Mouse (Mus musculus) midbrain, embryonic 11.5 days (tissue): Measurements from ENCODE around the gene Enoph1. TPM values are rescaled to one million over a fixed set of nuclear protein-coding genes. Genes with fewer than 3 reads are reported as not detected.

Experiments used
- ATAC-seq: fragments of 200-750 bp; cut with Nextera tagmentation; 2 replicates; pipeline ENCODE4 v1.8.0; 2017; ENCODE audit warnings: moderate TSS enrichment, moderate library complexity; ENCODE audit not compliant: low FRiP score
- DNase-seq: peaks from one replicate; pipeline ENCODE4 v3.0.0; 2015; ENCODE audit warnings: low spot score; ENCODE audit errors: missing footprints
- H3K27ac ChIP-seq: fragments of 300-500 bp; sonication (generic); 2 replicates; pipeline ENCODE4 v1.5.1; 2014; ENCODE audit warnings: low read depth, low read length
- H3K27me3 ChIP-seq: fragments of 300-500 bp; sonication (generic); 2 replicates; pipeline ENCODE4 v1.6.1; 2014; ENCODE audit warnings: mild to moderate bottlenecking, low read length, moderate library complexity, mixed read lengths; ENCODE audit not compliant: control insufficient read depth, insufficient read depth
- H3K36me3 ChIP-seq: fragments of 300-500 bp; sonication (generic); 2 replicates; pipeline ENCODE4 v1.6.1; 2014; ENCODE audit warnings: mild to moderate bottlenecking, low read length, moderate library complexity, mixed read lengths; ENCODE audit not compliant: control insufficient read depth, insufficient read depth
- H3K4me1 ChIP-seq: fragments of 300-500 bp; sonication (generic); 2 replicates; pipeline ENCODE4 v1.6.1; 2014; ENCODE audit warnings: low read length; ENCODE audit not compliant: control insufficient read depth, insufficient read depth
- H3K4me2 ChIP-seq: fragments of 300-500 bp; sonication (generic); 2 replicates; pipeline ENCODE4 v1.6.1; 2014; ENCODE audit warnings: mild to moderate bottlenecking, moderate library complexity
- H3K4me3 ChIP-seq: fragments of 300-500 bp; sonication (generic); 2 replicates; pipeline ENCODE4 v1.5.1; 2014; ENCODE audit warnings: low read depth, low read length
- H3K9ac ChIP-seq: fragments of 300-500 bp; sonication (generic); 2 replicates; pipeline ENCODE4 v1.6.1; 2014; ENCODE audit warnings: low read length
- H3K9me3 ChIP-seq: fragments of 300-500 bp; sonication (generic); 2 replicates; pipeline ENCODE4 v1.6.1; 2016; ENCODE audit warnings: low read length; ENCODE audit not compliant: control insufficient read depth
- WGBS: fragments of 180-500 bp; shearing (Covaris S2); extraction: QIAGEN DNeasy Blood & Tissue Kit; methylation state at CpG from one replicate; pipeline ENCODE4 v1.1.7; 2014; 5-methylcytosine and 5-hydroxymethylcytosine counted together
- polyA plus RNA-seq: library from polyadenylated mRNA; unstranded; fragments of >200 nt; fragmentation: Nextera tagmentation; extraction: Ambion mirVana; gene quantifications from 2 replicates; pipeline ENCODE4 v1.2.1, GENCODE M21; 2014

Enoph1 gene
- polyA plus RNA-seq, 1 experiment from 2014 or later, result 44.5 TPM

DNA sequence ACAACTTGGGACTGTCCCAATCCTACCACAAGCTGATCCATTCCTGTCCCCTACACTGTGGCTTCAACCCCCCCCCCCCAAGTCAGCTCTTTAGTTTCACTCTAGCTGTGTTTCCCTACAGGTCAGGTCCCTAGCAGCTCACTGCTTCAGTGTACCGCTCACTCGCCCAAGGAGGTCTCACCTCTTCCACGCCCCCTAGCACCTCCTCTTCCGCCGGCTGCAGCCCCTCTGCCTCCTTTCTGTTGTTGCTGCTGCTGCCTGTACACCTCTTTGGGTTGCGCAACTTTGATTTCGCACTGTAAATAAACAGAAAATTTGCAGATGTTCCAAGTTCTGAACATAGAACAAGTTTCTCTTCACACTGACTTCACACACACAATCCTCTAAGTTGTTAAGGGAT is 3.1 kb upstream of the Enoph1 start:
- ATAC-seq, result no peak

DNA sequence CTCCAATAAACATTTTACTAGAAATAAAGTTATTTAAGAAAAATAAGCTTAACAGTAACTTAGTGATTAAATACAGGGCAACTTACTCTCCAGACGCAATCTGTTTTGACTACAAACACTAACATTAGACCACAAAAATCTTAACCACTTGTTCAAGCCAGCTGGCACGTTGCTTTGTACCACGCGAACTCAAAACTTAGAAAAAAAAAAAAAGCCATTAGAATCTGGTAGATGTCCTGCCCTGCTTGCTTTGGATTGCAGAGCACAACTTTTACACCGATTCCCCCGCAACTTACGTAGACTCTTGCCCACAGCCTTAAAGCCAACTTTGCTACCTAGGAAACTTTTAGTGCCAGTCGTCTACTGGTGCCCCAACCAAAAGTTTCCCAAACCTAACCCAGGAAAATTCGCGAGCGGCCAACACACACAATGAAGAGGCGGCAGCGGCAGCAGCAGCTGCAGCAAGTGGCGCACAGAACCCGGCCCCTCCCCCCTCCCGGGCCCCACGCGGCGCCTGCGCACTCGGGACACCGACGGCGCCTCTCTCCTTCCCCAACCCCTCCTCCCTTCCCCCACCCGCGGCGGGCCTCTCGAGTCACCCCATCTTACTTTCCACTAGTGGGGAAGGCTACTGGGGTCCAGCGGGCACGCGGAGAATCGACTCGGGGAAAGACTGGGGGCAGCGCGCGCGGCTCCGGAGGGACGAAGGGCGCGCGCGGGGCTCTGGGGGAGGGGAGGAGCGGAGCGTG is 1.6 kb upstream of the Enoph1 start:
- Histone ChIP-seq H3K4me2 (peak overlapping the region; percentile 97), H3K9ac (peak overlapping the region; percentile 100), H3K27ac (peak overlapping the region; percentile 97), H3K4me1 (peaks cover 25% of the 10 kb centered on the region), H3K4me3 (peak overlapping the region; percentile 98), H3K36me3 (peaks cover 18% of the 10 kb centered on the region), H3K27me3 (no peaks in the 10 kb centered on the region), H3K9me3 (no peaks in the 10 kb centered on the region)
- peak; percentile 99 for DNase-seq
- peak; percentile 47 for ATAC-seq
- WGBS, result under 1% methylated on average over 45 of the region's 45 CpGs

More for the DNA sequence above, 3.1 kb upstream of the Enoph1 start:
- Histone ChIP-seq H3K27ac (no peak overlapping the region), H3K9ac (peak overlapping the region; percentile 100), H3K4me2 (peak overlapping the region; percentile 97), H3K36me3 (peaks cover 18% of the 10 kb centered on the region), H3K4me3 (peak overlapping the region; percentile 98), H3K27me3 (no peaks in the 10 kb centered on the region), H3K4me1 (peaks cover 25% of the 10 kb centered on the region), H3K9me3 (no peaks in the 10 kb centered on the region)
- DNase-seq, result no peak
- WGBS, result 28% methylated on average over 7 of the region's 7 CpGs

DNA sequence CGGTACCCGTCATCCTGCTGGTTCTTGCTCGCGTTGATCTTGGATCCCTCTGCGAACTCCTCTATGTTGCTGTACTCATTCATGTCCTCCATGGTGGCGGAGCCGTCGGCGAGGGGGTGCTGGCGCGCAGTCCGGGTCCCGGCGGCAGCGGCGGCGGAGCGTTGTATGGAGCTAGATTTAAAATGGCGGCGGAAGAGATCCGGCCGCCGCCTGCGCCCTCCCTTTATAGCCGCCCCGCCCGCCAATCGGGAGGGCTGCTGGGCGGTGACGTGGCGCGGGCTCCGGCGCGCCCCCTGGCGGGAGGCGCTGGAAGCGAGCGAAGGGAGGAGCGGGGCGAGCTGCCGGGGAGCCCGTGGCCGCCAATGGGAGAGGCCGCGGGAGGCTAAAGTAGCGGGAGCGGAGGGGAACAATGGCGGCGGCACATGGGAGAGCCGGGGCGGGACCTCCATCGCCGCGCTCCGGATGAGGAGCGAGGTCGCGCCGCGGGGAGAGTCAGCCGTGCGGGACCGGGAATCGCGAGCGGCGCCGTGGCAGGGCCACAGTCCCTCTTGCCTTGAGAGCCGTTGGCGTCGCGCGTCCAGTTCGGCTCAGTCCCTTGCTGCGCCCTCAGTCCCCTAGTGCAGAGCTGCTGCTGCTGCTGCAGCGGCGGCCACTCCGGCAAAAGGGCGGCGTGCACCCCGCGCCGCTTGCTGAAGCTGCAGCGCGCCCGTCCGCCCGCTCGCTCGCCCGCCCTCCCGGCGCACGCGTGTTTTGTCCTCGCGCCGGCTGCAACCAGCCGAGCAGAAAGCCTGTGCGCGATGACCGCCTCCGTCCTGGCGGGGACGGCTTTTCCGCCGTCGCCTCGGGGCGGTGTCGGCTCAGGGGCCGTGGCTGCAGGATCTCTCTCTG is 827 bp upstream of the Enoph1 start:
- peak overlapping the region; percentile 62 for H3K4me2 ChIP-seq
- peak overlapping the region; percentile 97 for H3K27ac ChIP-seq
- H3K36me3 ChIP-seq, result peaks cover 17% of the 10 kb centered on the region
- no peaks in the 10 kb centered on the region for H3K9me3 ChIP-seq
- ATAC-seq (peak; percentile 81), DNase-seq (peak; percentile 100)
- no peaks in the 10 kb centered on the region for H3K27me3 ChIP-seq
- H3K4me1 ChIP-seq, result peaks cover 25% of the 10 kb centered on the region
- peak overlapping the region; percentile 98 for H3K4me3 ChIP-seq
- H3K9ac ChIP-seq, result peak overlapping the region; percentile 100
- WGBS, result 1% methylated on average over 111 of the region's 113 CpGs

DNA sequence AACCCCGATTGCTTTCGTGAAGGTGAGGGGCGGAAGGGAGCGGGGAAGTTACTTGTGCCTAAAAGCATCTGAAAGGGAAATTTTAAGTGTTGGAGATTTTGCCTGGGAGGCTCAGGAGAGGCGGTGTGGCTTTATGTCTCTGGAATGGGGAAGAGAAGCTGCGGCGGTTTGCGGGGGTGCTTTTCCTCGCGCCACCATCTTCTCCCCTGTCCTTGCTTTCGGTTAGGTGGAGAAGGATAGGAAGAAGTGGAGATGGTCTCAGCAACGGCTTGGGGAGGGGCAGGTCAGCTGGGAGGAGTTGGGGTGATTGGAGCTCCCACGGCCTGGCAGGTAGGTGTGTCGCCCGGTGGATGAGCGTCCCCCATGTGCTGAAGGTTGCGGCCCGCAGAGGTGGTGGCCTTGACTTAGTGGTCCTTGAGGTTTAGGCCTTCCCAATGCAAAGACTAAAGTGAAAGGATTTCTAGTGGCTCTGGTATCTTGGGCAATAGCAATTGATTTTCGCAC is 548 bp downstream of the Enoph1 start:
- Histone ChIP-seq H3K9ac (peak overlapping the region; percentile 100), H3K4me1 (peaks cover 23% of the 10 kb centered on the region), H3K27ac (peak overlapping the region; percentile 97), H3K9me3 (no peaks in the 10 kb centered on the region), H3K4me2 (peak overlapping the region; percentile 82), H3K4me3 (peak overlapping the region; percentile 98), H3K27me3 (no peaks in the 10 kb centered on the region), H3K36me3 (peaks cover 10% of the 10 kb centered on the region)
- ATAC-seq (no peak), DNase-seq (peak; percentile 90)
- WGBS, result under 1% methylated on average over 19 of the region's 19 CpGs

DNA sequence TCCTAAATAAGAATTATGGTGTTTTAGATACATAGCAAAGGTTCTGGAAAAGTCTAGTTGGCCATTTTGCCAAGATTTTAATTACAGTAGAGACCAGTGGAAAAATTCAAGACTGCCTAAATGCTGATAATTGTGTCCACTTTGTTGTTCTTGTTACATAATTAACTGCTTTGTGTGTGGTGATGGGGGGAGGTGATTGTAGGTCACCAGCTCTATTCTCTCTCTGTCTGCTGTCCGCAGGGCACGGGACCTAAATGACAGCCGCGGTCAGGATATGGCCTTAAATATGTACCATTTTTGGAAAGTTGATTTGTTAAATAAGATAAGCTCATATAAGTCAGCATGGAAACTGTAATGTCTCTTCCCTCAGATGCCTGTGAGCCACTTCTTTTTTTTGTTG is 1.5 kb downstream of the Enoph1 start:
- H3K27me3 ChIP-seq, result no peaks in the 10 kb centered on the region
- no peak overlapping the region for H3K9ac ChIP-seq
- H3K27ac ChIP-seq, result no peak overlapping the region
- DNase-seq (no peak), ATAC-seq (no peak)
- H3K36me3 ChIP-seq, result peaks cover 6% of the 10 kb centered on the region
- peaks cover 18% of the 10 kb centered on the region for H3K4me1 ChIP-seq
- WGBS, result 81% methylated on average over 4 of the region's 4 CpGs
- no peaks in the 10 kb centered on the region for H3K9me3 ChIP-seq
- H3K4me3 ChIP-seq, result no peak overlapping the region
- no peak overlapping the region for H3K4me2 ChIP-seq

DNA sequence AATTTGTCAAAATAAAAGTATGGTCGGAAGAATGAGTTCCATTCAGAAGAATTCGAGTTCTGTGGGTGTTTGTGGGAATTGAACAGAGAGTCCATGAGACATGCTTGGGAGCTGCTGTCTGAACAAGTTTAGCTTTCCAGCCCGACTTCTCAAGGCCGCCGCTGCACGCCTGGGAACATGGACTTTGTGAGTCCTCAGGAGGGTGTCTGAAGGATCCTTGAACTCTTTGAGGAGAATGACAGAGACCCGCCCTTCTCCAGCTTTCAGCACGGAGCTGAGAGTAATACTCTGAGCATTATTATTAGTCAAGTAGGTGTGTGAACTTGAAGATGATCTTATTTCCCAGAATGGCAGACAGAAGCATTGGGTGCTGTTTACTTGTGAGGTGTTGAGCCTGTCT is 2.7 kb downstream of the Enoph1 start:
- Histone ChIP-seq H3K9me3 (no peaks in the 10 kb centered on the region), H3K27ac (no peak overlapping the region), H3K4me3 (no peak overlapping the region), H3K9ac (no peak overlapping the region), H3K36me3 (peaks cover under 1% of the 10 kb centered on the region; the same call in 1 of the 2 replicates), H3K4me2 (no peak overlapping the region), H3K27me3 (no peaks in the 10 kb centered on the region), H3K4me1 (peaks cover 18% of the 10 kb centered on the region)
- WGBS, result 92% methylated on average over 8 of the region's 8 CpGs
- ATAC-seq (no peak), DNase-seq (no peak)

DNA sequence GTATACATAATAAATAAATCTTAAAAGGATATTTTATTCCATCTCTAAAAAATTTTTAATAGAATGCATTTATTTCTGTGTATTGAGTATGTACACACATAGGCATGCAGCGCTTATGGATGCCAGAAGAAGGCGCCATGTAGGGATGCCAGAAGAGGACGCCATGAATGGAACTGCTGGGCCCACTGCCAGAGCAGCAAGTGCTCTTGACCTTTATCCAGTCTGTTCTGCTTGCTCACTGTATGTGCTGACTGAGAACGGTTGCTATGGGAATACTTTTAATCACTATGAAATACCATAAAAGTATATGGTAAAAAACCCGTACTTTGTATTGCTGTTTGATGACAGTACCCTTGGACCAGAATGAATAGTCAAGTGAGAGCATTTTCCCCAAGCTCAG is 3.6 kb downstream of the Enoph1 start:
- 88% methylated on average over 5 of the region's 5 CpGs for WGBS
- Histone ChIP-seq H3K36me3 (no peaks in the 10 kb centered on the region; the same call in 1 of the 2 replicates), H3K27ac (no peak overlapping the region), H3K4me2 (no peak overlapping the region), H3K27me3 (no peaks in the 10 kb centered on the region), H3K9ac (no peak overlapping the region), H3K9me3 (no peaks in the 10 kb centered on the region), H3K4me3 (no peak overlapping the region), H3K4me1 (peaks cover 26% of the 10 kb centered on the region)
- no peak for ATAC-seq
- DNase-seq, result no peak

DNA sequence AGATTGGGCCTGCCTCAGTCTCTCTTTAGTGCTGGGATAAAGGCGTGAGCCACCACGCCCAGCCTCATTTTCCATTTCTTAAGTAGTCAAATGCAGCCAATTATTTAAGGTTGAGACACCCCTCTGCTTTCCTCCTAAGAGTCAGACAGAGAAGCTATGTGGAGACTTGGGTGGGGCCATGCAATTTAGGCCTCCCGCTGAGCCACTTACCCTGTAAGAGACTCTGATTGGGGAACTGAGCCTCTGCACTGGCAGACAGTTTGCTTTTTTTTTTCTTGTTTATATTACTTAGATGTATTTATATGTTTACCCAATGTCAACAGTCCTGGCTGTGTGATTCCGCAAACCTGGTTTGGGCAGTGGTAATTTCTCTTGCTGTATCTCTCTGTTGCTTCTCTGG is 4.2 kb downstream of the Enoph1 start:
- Histone ChIP-seq H3K4me3 (no peak overlapping the region), H3K27me3 (no peaks in the 10 kb centered on the region), H3K9me3 (no peaks in the 10 kb centered on the region), H3K27ac (no peak overlapping the region), H3K4me2 (no peak overlapping the region), H3K36me3 (no peaks in the 10 kb centered on the region; the same call in 1 of the 2 replicates), H3K9ac (no peak overlapping the region), H3K4me1 (peaks cover 33% of the 10 kb centered on the region)
- WGBS, result 89% methylated on average over 4 of the region's 4 CpGs
- no peak for DNase-seq
- ATAC-seq, result no peak

DNA sequence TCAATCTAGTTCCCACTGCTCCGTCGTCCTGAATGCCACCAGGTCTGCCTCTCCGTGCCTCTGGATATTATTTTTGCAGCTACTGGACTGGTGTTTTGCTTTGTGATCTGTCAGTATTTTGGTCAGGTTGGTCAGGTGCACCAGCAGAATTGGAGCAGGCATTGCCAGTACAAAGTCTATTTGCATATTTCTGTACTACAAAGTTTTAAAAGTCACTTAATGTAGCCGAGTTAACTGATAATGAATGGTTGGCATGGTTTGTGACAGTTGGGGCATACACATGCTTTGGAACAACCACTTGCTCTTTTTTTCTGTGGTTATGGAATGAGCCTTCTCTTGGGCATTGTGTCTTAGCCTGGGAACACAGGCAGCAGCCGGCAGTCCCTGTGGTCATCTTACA is 4.8 kb downstream of the Enoph1 start:
- H3K9me3 ChIP-seq, result no peaks in the 10 kb centered on the region
- WGBS, result 83% methylated on average over 5 of the region's 5 CpGs
- H3K4me2 ChIP-seq, result no peak overlapping the region
- H3K36me3 ChIP-seq, result no peaks in the 10 kb centered on the region; the same call in 1 of the 2 replicates
- ATAC-seq (no peak), DNase-seq (peak; percentile 71)
- no peak overlapping the region for H3K9ac ChIP-seq
- H3K4me1 ChIP-seq, result peaks cover 33% of the 10 kb centered on the region
- no peaks in the 10 kb centered on the region for H3K27me3 ChIP-seq
- H3K27ac ChIP-seq, result no peak overlapping the region
- no peak overlapping the region for H3K4me3 ChIP-seq
